Mouse (Mus musculus) neural tube, embryonic 14.5 days (tissue): Measurements from ENCODE around the gene Ccdc63. TPM values are rescaled to one million over a fixed set of nuclear protein-coding genes. Genes with fewer than 3 reads are reported as not detected.

Experiments
- polyA plus RNA-seq: library from polyadenylated mRNA; unstranded; fragments of >200 nt; fragmentation: Nextera tagmentation; extraction: Ambion mirVana; gene quantifications from 2 replicates; pipeline ENCODE4 v1.2.1, GENCODE M21; 2014

Gene Ccdc63
- polyA plus RNA-seq, 1 experiment from 2014 or later, result 0.13 TPM

Other genes starting within 250 kb of the Ccdc63 start
- gene Cux2, start 90.7 kb downstream of the Ccdc63 start, polyA plus RNA-seq, result 25.6 and 31.3 TPM in 2 replicates
- 0.86 TPM in 1 of 2 replicates, not detected in the other for gene Myl2, start 39.9 kb downstream of the Ccdc63 start, polyA plus RNA-seq
- 198 and 202 TPM in 2 replicates for gene Ppp1cc, start 17.5 kb upstream of the Ccdc63 start, polyA plus RNA-seq
- 0.72 and 0.84 TPM in 2 replicates for gene Hvcn1, start 66.0 kb upstream of the Ccdc63 start, polyA plus RNA-seq
- 5.5 and 7.1 TPM in 2 replicates for gene Tctn1, start 123.6 kb upstream of the Ccdc63 start, polyA plus RNA-seq
- 9.2 and 9.9 TPM in 2 replicates for gene Pptc7, start 143.5 kb upstream of the Ccdc63 start, polyA plus RNA-seq
- 20.2 and 24.7 TPM in 2 replicates for gene Rad9b, start 213.4 kb upstream of the Ccdc63 start, polyA plus RNA-seq
- gene Vps29, start 213.5 kb upstream of the Ccdc63 start, polyA plus RNA-seq, result 325 and 347 TPM in 2 replicates
- gene Gpn3, start 231.1 kb upstream of the Ccdc63 start, polyA plus RNA-seq, result 44.7 and 48.2 TPM in 2 replicates
- 146 and 158 TPM in 2 replicates for gene Fam216a, start 231.5 kb upstream of the Ccdc63 start, polyA plus RNA-seq